Mouse (Mus musculus) kidney, adult 10 weeks (tissue): ENCODE data around the gene Elob. TPM values are rescaled to one million over a fixed set of nuclear protein-coding genes. Genes with fewer than 3 reads are reported as not detected.

ENCODE experiments used
- polyA plus RNA-seq: library from polyadenylated mRNA; stranded (reverse); fragments of 350-450 nt; fragmentation: Illumina TruSeq; extraction: RNeasy Lipid Tissue Mini Kit (QIAGEN cat#74804); gene quantifications from one replicate; pipeline ENCODE4 v1.2.3, GENCODE M21; 2014; ENCODE audit warnings: low read depth, low replicate concordance

The Elob gene
- 12.0 TPM for polyA plus RNA-seq

DNA sequence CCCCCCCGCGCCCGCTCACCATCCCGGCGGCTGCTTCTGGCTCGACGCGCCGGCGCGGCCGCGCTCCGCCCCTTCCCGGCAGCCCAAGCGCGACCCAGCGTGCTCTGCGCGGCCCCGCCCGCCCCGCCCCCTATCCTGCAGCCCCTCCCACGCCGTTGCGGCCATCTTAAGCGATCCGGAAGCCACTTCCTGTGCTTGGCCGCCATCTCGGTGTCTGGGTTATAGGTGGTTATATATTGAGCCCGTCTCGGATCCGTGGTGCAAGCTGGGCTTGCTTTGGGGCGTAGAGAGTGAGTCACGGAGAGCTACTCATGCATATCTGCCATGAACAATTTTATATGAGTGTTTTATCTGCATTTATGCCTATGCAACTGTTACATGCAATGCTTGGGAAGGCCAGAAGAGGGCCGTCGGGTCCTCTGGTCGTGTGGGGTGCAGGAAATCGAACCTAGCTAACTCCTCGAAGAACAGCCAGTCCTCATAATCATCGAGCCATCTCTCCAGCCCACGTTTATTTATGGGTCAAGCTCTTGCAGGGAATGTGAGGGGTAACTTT is at the start of gene Elob:
TSS of gene Elob (minus strand) at position 73 of the 556 bp plus-strand sequence.

DNA sequence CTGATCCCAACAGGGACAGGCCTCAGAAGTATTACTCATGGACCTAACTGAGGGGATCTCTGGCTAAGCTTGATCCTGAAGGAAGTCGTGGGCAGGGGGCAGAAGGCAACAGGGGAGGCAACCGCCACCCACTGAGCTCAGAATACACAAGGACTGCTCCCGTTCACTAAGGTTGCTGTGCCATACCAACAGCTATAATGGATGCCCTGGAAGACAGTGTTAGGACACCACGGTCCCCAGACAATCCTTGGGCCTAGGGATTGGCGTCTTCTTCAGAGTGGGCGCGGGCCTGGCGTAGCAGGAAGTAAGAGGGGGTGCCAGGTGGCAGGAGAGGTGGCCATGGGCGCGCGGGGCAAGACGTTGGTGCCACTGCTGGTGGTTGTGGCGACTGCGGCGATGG is 38.8 kb upstream of the Elob start, which contains the start of gene Prss21:
TSS of gene Prss21 (plus strand) at position 301 of the 400 bp plus-strand sequence.

DNA sequence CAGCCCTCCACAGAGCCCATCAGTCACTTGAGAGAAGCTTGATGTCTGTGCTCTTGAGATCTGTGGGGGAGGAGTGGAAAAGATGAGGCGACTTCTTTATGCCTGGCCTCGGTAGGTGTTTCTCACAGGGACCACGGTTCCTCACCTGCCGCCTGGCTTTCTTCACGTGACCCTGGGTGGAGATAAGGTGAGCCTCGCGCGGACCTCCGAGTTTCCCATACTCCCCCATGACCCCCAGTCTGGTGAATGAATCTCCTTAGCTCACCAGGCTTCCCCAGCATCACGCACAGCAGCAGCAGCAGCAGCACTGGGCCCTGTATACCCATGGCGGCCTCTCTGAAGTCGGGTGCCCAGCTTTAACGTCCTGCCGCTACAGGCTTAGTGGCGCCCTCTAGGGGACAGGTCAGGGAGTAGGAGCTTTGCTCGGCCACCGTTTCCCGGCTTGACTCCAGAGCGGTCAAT is 14.9 kb upstream of the Elob start, which contains the start of the genes Prss32 and Prss41:
TSS of gene Prss32 (plus strand) at position 44 of the 462 bp plus-strand sequence.
TSS of gene Prss41 (minus strand) at position 361 of the 462 bp plus-strand sequence.

GRCm38 (mm10) chr17:23836006-23836575 is 7.2 kb upstream of the Elob start, which contains the start of gene Prss33:
Prss33 (minus strand) TSS chr17:23836056.

DNA sequence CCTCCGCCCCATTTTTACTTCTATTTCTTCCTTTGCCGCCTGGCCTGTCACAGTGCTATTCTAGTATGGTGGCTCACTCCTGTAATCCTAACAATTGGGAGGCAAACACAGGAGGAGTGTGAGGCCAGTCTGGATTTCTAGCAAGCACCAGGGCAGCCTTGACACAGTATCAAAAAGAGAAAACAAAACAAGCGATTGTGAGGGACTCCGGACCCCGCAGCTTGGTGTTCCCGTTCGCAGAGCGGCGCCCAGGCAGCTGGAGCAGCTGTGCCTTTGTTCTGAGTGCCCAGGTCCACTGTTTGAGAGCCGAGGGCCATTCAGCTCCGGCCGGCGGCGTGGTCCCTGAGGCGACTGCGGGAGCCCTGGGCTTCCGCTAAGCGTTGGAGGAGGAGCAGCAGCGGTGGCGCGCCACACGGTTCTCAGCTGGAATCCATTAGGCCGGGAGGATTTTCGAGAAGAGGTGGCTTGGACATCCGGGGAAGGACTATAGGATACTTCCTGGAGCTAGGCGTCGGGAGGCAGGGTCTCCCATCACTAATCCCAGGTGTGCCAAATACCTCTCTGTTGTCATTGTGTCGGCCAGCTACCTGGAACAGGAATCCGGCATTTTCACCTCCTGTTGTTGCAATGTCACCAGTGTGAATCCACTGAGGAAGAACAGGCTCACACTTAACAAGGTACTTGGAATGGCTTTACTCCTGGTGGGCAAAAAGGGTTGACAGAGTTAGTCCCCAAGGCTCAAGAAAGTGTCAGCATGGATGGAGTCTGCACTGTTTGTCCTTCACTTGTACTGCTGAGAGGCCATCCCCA is 38.5 kb downstream of the Elob start, which contains the start of gene Srrm2:
TSS of gene Srrm2 (plus strand) at position 264 of the 810 bp plus-strand sequence.

GRCm38 (mm10) chr17:23785561-23786471 is 43.1 kb downstream of the Elob start, which contains the start of gene Flywch2:
Flywch2 (minus strand) TSS chr17:23786081.

Other genes starting within 250 kb of the Elob start
- not detected for gene Zfp13, start 229.6 kb downstream of the Elob start, polyA plus RNA-seq
- not detected for gene Zscan10, start 228.3 kb downstream of the Elob start, polyA plus RNA-seq
- 0.08 TPM for gene Mmp25, start 183.9 kb downstream of the Elob start, polyA plus RNA-seq
- gene Bicdl2, start 168.6 kb downstream of the Elob start, polyA plus RNA-seq: 0.28 TPM
- 7.0 TPM for gene Hcfc1r1, start 155.5 kb downstream of the Elob start, polyA plus RNA-seq
- gene Thoc6, start 155.3 kb downstream of the Elob start, polyA plus RNA-seq: 1.8 TPM
- gene Tnfrsf12a, start 151.7 kb downstream of the Elob start, polyA plus RNA-seq: 0.65 TPM
- 0.32 TPM for gene Cldn6, start 149.9 kb downstream of the Elob start, polyA plus RNA-seq
- gene Cldn9, start 145.1 kb downstream of the Elob start, polyA plus RNA-seq: not detected
- not detected for gene 1520401A03Rik, start 106.4 kb downstream of the Elob start, polyA plus RNA-seq
- not detected for gene Pkmyt1, start 102.8 kb downstream of the Elob start, polyA plus RNA-seq
- 0.65 TPM for gene Paqr4, start 88.3 kb downstream of the Elob start, polyA plus RNA-seq
- not detected for gene Kremen2, start 83.3 kb downstream of the Elob start, polyA plus RNA-seq
- gene Flywch1, start 57.5 kb downstream of the Elob start, polyA plus RNA-seq: 0.65 TPM
- gene Flywch2, start 43.1 kb downstream of the Elob start, polyA plus RNA-seq: not detected
- gene Srrm2, start 38.6 kb downstream of the Elob start, polyA plus RNA-seq: 69.0 TPM
- not detected for gene Prss33, start 6.9 kb upstream of the Elob start, polyA plus RNA-seq
- gene Prss32, start 14.7 kb upstream of the Elob start, polyA plus RNA-seq: not detected
- gene Prss41, start 15.0 kb upstream of the Elob start, polyA plus RNA-seq: not detected
- gene Prss21, start 38.9 kb upstream of the Elob start, polyA plus RNA-seq: not detected
- not detected for gene Dcpp1, start 51.7 kb upstream of the Elob start, polyA plus RNA-seq
- gene Dcpp2, start 51.7 kb upstream of the Elob start, polyA plus RNA-seq: not detected
- not detected for gene Dcpp3, start 88.3 kb upstream of the Elob start, polyA plus RNA-seq
- gene Sbp, start 112.5 kb upstream of the Elob start, polyA plus RNA-seq: not detected
- not detected for gene Sbpl, start 126.1 kb upstream of the Elob start, polyA plus RNA-seq
- not detected for gene Prss30, start 151.4 kb upstream of the Elob start, polyA plus RNA-seq
- not detected for gene Prss22, start 169.0 kb upstream of the Elob start, polyA plus RNA-seq
- gene Prss27, start 209.0 kb upstream of the Elob start, polyA plus RNA-seq: not detected
- 19.8 TPM for gene Kctd5, start 244.3 kb upstream of the Elob start, polyA plus RNA-seq